Mouse (Mus musculus): ENCODE data around the gene Tfip11. TPM values are rescaled to one million over a fixed set of nuclear protein-coding genes. Genes with fewer than 3 reads are reported as not detected.

Gene Tfip11
- total and polyA plus RNA-seq, 3 experiments = 34.6 to 44.7 TPM; not detected in 1

- Histone ChIP-seq H3K9me3 (replicated peaks; ENCODE audit: insufficient read depth, low read length) (no peaks in the 10 kb centered on the region), H3K27me3 (ENCODE audit: control insufficient read depth in 1 of 2, insufficient read depth in 2 of 2, low read length in 2 of 2) (no peaks in the 10 kb centered on the region), H3K4me1 (ENCODE audit: control insufficient read depth in 1 of 2, insufficient read depth in 2 of 2, low read length in 2 of 2) (peaks cover 0 to 12% of the 10 kb centered on the region in 2 experiments; a peak in 2 of 4 replicates), H3K4me3 (ENCODE audit: control insufficient read depth in 1 of 2, insufficient read depth in 1 of 2, low read depth in 2 of 2, low read length in 2 of 2) (no peak overlapping the region), H3K27ac (ENCODE audit: control insufficient read depth, low read depth, low read length) (no peak overlapping the region), H3K79me2 (ENCODE audit: control insufficient read depth, insufficient read depth, low read length, poor library complexity) (peaks cover 1% of the 10 kb centered on the region; the same call in 1 of the 2 replicates), H3K36me3 (ENCODE audit: control insufficient read depth in 1 of 2, insufficient read depth in 2 of 2, low read length in 2 of 2) (peaks cover 0 to 9% of the 10 kb centered on the region in 2 experiments; a peak in 2 of 4 replicates), H3K9ac (ENCODE audit: control insufficient read depth, low read depth, low read length, poor library complexity, severe bottlenecking) (no peak overlapping the region)
- TF ChIP-seq POLR2AphosphoS5 (IDR thresholded peaks at IDR 0.05; ENCODE audit: borderline replicate concordance, low read depth, low read length) (no peak), POLR2A (IDR thresholded peaks at IDR 0.05; ENCODE audit: control insufficient read depth in 1 of 2, insufficient read depth in 1 of 2, low read depth in 1 of 2, low read length in 2 of 2, poor library complexity in 1 of 2) (no peak), SIN3A (IDR thresholded peaks at IDR 0.05; ENCODE audit: low read length) (no peak), JUND (IDR thresholded peaks at IDR 0.05; ENCODE audit: low read depth, low read length) (no peak), MXI1 (IDR thresholded peaks at IDR 0.05; ENCODE audit: low read depth, low read length) (no peak), ZC3H11A (IDR thresholded peaks at IDR 0.05; ENCODE audit: low read depth, low read length) (no peak), EP300 (IDR thresholded peaks at IDR 0.05; ENCODE audit: low read depth in 1 of 2, low read length in 2 of 2) (no peak), RAD21 (IDR thresholded peaks at IDR 0.05; ENCODE audit: low read depth, low read length) (no peak), ZNF384 (IDR thresholded peaks at IDR 0.05; ENCODE audit: low read depth, low read length) (no peak), TCF12 (IDR thresholded peaks at IDR 0.05; ENCODE audit: low read depth, low read length) (no peak), KAT2A (conservative IDR thresholded peaks at IDR 0.05; ENCODE audit: low read depth, low read length) (no peak)
- DNase-seq (ENCODE audit: low read depth, low spot score) = no peak
Measured at GRCm38 (mm10) chr5:112320936-112321335, 5.2 kb upstream of the Tfip11 start.

DNA sequence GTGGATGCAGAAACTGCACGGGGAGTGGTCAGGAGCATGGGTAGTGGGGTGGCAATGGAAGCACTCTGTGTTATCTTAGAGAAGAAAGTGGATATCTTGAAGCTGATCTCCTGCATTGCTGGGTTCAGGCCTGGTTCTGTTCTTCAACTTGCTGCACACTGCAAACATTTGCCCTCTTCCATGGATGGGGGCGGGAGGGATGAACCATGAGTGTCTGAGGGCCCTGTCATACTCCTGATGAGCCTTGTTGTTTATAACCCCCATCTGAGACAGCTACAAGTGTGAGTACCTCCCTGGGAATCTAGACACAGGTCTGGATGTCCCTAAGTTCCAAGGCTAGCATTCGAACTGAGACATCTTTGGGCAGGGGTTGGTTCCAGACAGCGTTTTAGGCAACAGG, 4.8 kb upstream of the Tfip11 start:
- Histone ChIP-seq H3K9ac (ENCODE audit: control insufficient read depth, low read depth, low read length, poor library complexity, severe bottlenecking) (no peak overlapping the region), H3K4me3 (ENCODE audit: control insufficient read depth in 1 of 2, insufficient read depth in 1 of 2, low read depth in 2 of 2, low read length in 2 of 2) (no peak overlapping the region), H3K27me3 (ENCODE audit: control insufficient read depth in 1 of 2, insufficient read depth in 2 of 2, low read length in 2 of 2) (no peaks in the 10 kb centered on the region), H3K79me2 (ENCODE audit: control insufficient read depth, insufficient read depth, low read length, poor library complexity) (peaks cover 4% of the 10 kb centered on the region), H3K4me1 (ENCODE audit: control insufficient read depth in 1 of 2, insufficient read depth in 2 of 2, low read length in 2 of 2) (peaks cover 0 to 12% of the 10 kb centered on the region in 2 experiments; a peak in 2 of 4 replicates), H3K36me3 (ENCODE audit: control insufficient read depth in 1 of 2, insufficient read depth in 2 of 2, low read length in 2 of 2) (peaks cover 0 to 9% of the 10 kb centered on the region in 2 experiments; a peak in 2 of 4 replicates), H3K9me3 (replicated peaks; ENCODE audit: insufficient read depth, low read length) (no peaks in the 10 kb centered on the region), H3K27ac (ENCODE audit: control insufficient read depth, low read depth, low read length) (no peak overlapping the region)
- TF ChIP-seq USF2 (IDR thresholded peaks at IDR 0.05; ENCODE audit: borderline replicate concordance in 1 of 2, insufficient read depth in 1 of 2, low read depth in 1 of 2, low read length in 2 of 2) (no peak), MYC (IDR thresholded peaks at IDR 0.05; ENCODE audit: low read depth, low read length) (no peak), GABPA (IDR thresholded peaks at IDR 0.05; ENCODE audit: low read depth, low read length) (no peak), RAD21 (IDR thresholded peaks at IDR 0.05; ENCODE audit: low read depth, low read length) (no peak)
- DNase-seq (ENCODE audit: low read depth, low spot score) = no peak

DNA sequence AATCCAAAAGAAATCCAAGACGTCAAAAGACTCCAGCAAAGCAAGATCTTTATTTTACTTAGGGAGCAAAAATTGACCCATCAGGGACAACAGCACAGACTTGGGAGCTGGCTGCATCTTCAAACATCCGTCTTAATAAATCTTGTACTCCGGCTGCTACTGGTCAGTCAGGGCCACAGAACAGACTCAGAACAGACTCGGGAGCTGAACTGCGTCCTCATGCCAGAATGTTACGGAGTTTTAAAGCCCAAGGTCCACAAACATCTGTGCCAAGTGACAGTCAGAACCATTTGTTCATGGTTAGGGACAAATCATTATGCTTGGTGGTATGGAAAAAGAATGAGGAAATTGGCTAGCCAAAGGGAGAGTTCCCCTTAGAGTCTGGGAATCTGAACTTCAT, 2.9 kb upstream of the Tfip11 start:
- H3K27ac ChIP-seq (ENCODE audit: control insufficient read depth, low read depth, low read length) = no peak overlapping the region
- no peak overlapping the region for H3K4me3 ChIP-seq (ENCODE audit: control insufficient read depth in 1 of 2, insufficient read depth in 1 of 2, low read depth in 2 of 2, low read length in 2 of 2)
- peaks cover 0 to 13% of the 10 kb centered on the region in 2 experiments; a peak in 2 of 4 replicates for H3K36me3 ChIP-seq (ENCODE audit: control insufficient read depth in 1 of 2, insufficient read depth in 2 of 2, low read length in 2 of 2)
- H3K4me1 ChIP-seq (ENCODE audit: control insufficient read depth in 1 of 2, insufficient read depth in 2 of 2, low read length in 2 of 2) = peaks cover 0 to 17% of the 10 kb centered on the region in 2 experiments; a peak in 2 of 4 replicates
- no peaks in the 10 kb centered on the region for H3K9me3 ChIP-seq (replicated peaks; ENCODE audit: insufficient read depth, low read length)
- no peaks in the 10 kb centered on the region for H3K27me3 ChIP-seq (ENCODE audit: control insufficient read depth in 1 of 2, insufficient read depth in 2 of 2, low read length in 2 of 2)
- H3K79me2 ChIP-seq (ENCODE audit: control insufficient read depth, insufficient read depth, low read length, poor library complexity) = peaks cover 18% of the 10 kb centered on the region
- TF ChIP-seq MEF2A (IDR thresholded peaks at IDR 0.05; ENCODE audit: extremely low read depth, insufficient replicate concordance, low read depth, low read length, poor library complexity, severe bottlenecking) = no peak
- TF ChIP-seq MAFK (IDR thresholded peaks at IDR 0.05; ENCODE audit: borderline replicate concordance, low read depth, low read length) = no peak
- TF ChIP-seq JUND (IDR thresholded peaks at IDR 0.05; ENCODE audit: low read depth, low read length) = no peak
- no peak for TF ChIP-seq SMC3 (IDR thresholded peaks at IDR 0.05; ENCODE audit: low read depth, low read length)
- no peak for TF ChIP-seq ZMIZ1 (IDR thresholded peaks at IDR 0.05; ENCODE audit: low read depth, low read length)
- TF ChIP-seq TCF12 (IDR thresholded peaks at IDR 0.05; ENCODE audit: low read depth, low read length) = no peak
- TF ChIP-seq NRF1 (IDR thresholded peaks at IDR 0.05; ENCODE audit: insufficient read depth, low read depth, low read length, poor library complexity, severe bottlenecking) = no peak
- TF ChIP-seq MAZ (IDR thresholded peaks at IDR 0.05; ENCODE audit: low read depth, low read length) = no peak
- TF ChIP-seq CTCF (IDR thresholded peaks at IDR 0.05 in 2 of 3, conservative IDR thresholded peaks at IDR 0.05 in 1 of 3; ENCODE audit: control insufficient read depth in 1 of 3, insufficient read depth in 1 of 3, low read depth in 2 of 3, low read length in 3 of 3, poor library complexity in 1 of 3, severe bottlenecking in 1 of 3) = no peak
- no peak for TF ChIP-seq POLR2A (IDR thresholded peaks at IDR 0.05; ENCODE audit: control insufficient read depth in 1 of 2, insufficient read depth in 1 of 2, low read depth in 1 of 2, low read length in 2 of 2, poor library complexity in 1 of 2)
- TF ChIP-seq SIN3A (IDR thresholded peaks at IDR 0.05; ENCODE audit: low read length) = no peak
- TF ChIP-seq E2F4 (IDR thresholded peaks at IDR 0.05; ENCODE audit: borderline replicate concordance, low read depth, low read length) = no peak
- H3K9ac ChIP-seq (ENCODE audit: control insufficient read depth, low read depth, low read length, poor library complexity, severe bottlenecking) = no peak overlapping the region
- DNase-seq (ENCODE audit: low read depth, low spot score) = no peak
